23 mouse cellular contexts compared by ENCODE assay signal in the genomic region with DNA sequence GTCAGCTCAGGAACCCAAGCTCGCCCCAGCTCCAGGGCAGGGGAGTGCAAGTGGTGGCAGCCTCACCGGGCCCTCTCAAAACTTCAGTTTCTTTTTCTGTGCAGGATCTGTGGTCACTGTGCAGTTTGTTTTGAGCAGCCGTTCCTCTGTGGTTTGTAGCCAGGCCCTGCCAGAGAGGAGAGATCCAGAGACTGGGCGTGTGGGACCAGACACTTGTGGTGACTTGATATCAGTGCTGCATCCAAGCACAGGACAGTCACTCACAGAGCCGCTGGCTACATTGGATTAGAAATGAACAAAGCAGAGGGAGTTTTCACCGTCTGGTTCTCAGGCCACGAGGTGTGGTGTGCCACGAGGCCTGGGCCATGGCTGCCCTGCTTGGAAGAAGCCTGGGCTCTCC. TPM values are rescaled to one million over a fixed set of nuclear protein-coding genes. Genes with fewer than 3 reads are reported as not detected.
DNase-seq lines count a peak whose midpoint lies in the region; ATAC-seq and TF ChIP-seq lines count a peak whose summit lies in the region.
"Had no signal": no experiment of that assay in that cellular context is flagged by ENCODE, and none has a peak within 500 bp of the region (broad histone marks: within the 10 kb centered on the region; RNA-seq: fewer than 3 reads in every experiment).

No protein-coding gene starts in this region.

- ATAC-seq in megakaryocyte, adult 5-6 weeks (ENCODE audit: poor library complexity, severe bottlenecking), result no peak
- peak; percentile 92 for ATAC-seq in common myeloid progenitor, adult 5-6 weeks (replicated peaks; ENCODE audit: low read depth, poor library complexity, severe bottlenecking)
- ATAC-seq in hematopoietic stem cell, adult 5-6 weeks (replicated peaks in 1 of 2; ENCODE audit: insufficient read depth in 1 of 2, low FRiP score in 2 of 2, low TSS enrichment in 1 of 2, low read depth in 1 of 2, poor library complexity in 2 of 2, severe bottlenecking in 2 of 2), result peak; percentile 42 to 54
- no peak for ATAC-seq in intestine, postnatal 0 days
- ATAC-seq: CD4-positive, CD25-positive, alpha-beta regulatory T cell, adult 4 months; forebrain, embryonic 15.5 days; intestine, embryonic 15.5 days had no signal

- H3K9ac ChIP-seq in intestine, postnatal 0 days (ENCODE audit: low read depth, low read length), result no peak overlapping the region
- H3K9ac ChIP-seq: embryonic facial prominence, embryonic 15.5 days; forebrain, embryonic 15.5 days; heart, embryonic 12.5 days; hindbrain, embryonic 12.5 days; intestine, embryonic 15.5 days had no signal

- DNase-seq in 416B (ENCODE audit: low read depth), result peak; percentile 62
- no peak for DNase-seq in heart, postnatal 10 days
- DNase-seq: adrenal gland, postnatal 10 days; B cell, adult 2 months; cerebellum, adult 11 months; cerebellum, adult 8-10 months; cerebellum, postnatal 14 days; gastrocnemius, postnatal 14 days; heart, adult 2 months; heart, postnatal 36 days had no signal

- H3K9me3 ChIP-seq in megakaryocyte, embryonic 14.5 days, result no peaks in the 10 kb centered on the region
- H3K9me3 ChIP-seq in intestine, postnatal 0 days (ENCODE audit: control insufficient read depth), result no peaks in the 10 kb centered on the region
- H3K9me3 ChIP-seq: embryonic facial prominence, embryonic 15.5 days; forebrain, embryonic 15.5 days; G1E; heart, embryonic 12.5 days; hindbrain, embryonic 12.5 days; intestine, embryonic 15.5 days had no signal

- intact Hi-C loops in heart, postnatal 10 days (cut with DNase I), result no loop called here

- 78% methylated on average over 8 of the region's 8 CpGs for WGBS in intestine, postnatal 0 days

- peaks cover 65% of the 10 kb centered on the region for H3K4me1 ChIP-seq in megakaryocyte, embryonic 14.5 days
- H3K4me1 ChIP-seq in intestine, postnatal 0 days (replicated peaks; ENCODE audit: control insufficient read depth, insufficient read depth, low read length), result no peaks in the 10 kb centered on the region
- H3K4me1 ChIP-seq: embryonic facial prominence, embryonic 15.5 days; forebrain, embryonic 15.5 days; hindbrain, embryonic 12.5 days; intestine, embryonic 15.5 days had no signal

- H3K36me3 ChIP-seq in megakaryocyte, embryonic 14.5 days (replicated peaks; ENCODE audit: low read length), result peaks cover 86% of the 10 kb centered on the region
- H3K36me3 ChIP-seq in intestine, postnatal 0 days (ENCODE audit: control insufficient read depth, insufficient read depth), result peaks cover 32% of the 10 kb centered on the region; the same call in 1 of the 2 replicates

- no peak for TF ChIP-seq CTCF in intestine, postnatal 0 days (IDR thresholded peaks at IDR 0.05; ENCODE audit: low read depth)

- H3K27me3 ChIP-seq in megakaryocyte, embryonic 14.5 days (replicated peaks), result no peaks in the 10 kb centered on the region
- H3K27me3 ChIP-seq in intestine, postnatal 0 days (replicated peaks; ENCODE audit: control insufficient read depth, insufficient read depth, low read length), result no peaks in the 10 kb centered on the region
- H3K27me3 ChIP-seq: embryonic facial prominence, embryonic 15.5 days; forebrain, embryonic 15.5 days; heart, embryonic 12.5 days; hindbrain, embryonic 12.5 days; intestine, embryonic 15.5 days had no signal

- H3K4me3 ChIP-seq in megakaryocyte, embryonic 14.5 days (replicated peaks), result peak overlapping the region; percentile 7
- H3K4me3 ChIP-seq in intestine, postnatal 0 days (ENCODE audit: low read depth, low read length), result no peak overlapping the region
- H3K4me3 ChIP-seq: embryonic facial prominence, embryonic 15.5 days; erythroblast, embryonic 14.5 days; forebrain, embryonic 15.5 days; heart, adult 2 months; heart, embryonic 12.5 days; hindbrain, embryonic 12.5 days; intestine, embryonic 15.5 days had no signal

- H3K27ac ChIP-seq in intestine, postnatal 0 days (ENCODE audit: low read depth, low read length), result no peak overlapping the region
- H3K27ac ChIP-seq: embryonic facial prominence, embryonic 15.5 days; forebrain, embryonic 15.5 days; heart, adult 2 months; hindbrain, embryonic 12.5 days; intestine, embryonic 15.5 days had no signal

- no peak overlapping the region for H3K4me2 ChIP-seq in intestine, postnatal 0 days (replicated peaks; ENCODE audit: low read depth)
- H3K4me2 ChIP-seq: embryonic facial prominence, embryonic 15.5 days; forebrain, embryonic 15.5 days; heart, embryonic 12.5 days; hindbrain, embryonic 12.5 days; intestine, embryonic 15.5 days had no signal

RNA-seq across cellular contexts. Expression of a gene that starts 32.5 kb away (rescaled TPM):
- polyA plus RNA-seq in megakaryocyte, embryonic 14.5 days (2012; ENCODE audit: insufficient read depth, low replicate concordance), result 9.1 and 21.7 TPM in 2 replicates
- total RNA-seq in megakaryocyte, adult 5-6 weeks (2015), result 88.2 and 94.6 TPM in 2 replicates
- total RNA-seq in megakaryocyte, adult 5-6 weeks (2017), result 90.2 and 100 TPM in 2 replicates
- total RNA-seq in common myeloid progenitor, adult 5-6 weeks (2017), result 202 and 227 TPM in 2 replicates
- 172 and 186 TPM in 2 replicates for total RNA-seq in hematopoietic stem cell, adult 5-6 weeks (2017)
- polyA plus RNA-seq in intestine, postnatal 0 days (2015; fragmentation: Nextera tagmentation; extraction: Ambion mirVana), result 84.4 and 85.6 TPM in 2 replicates
- total RNA-seq in heart, postnatal 10 days (2021), result 10 to 100 TPM; 71.3 to 71.9 TPM

RNA-seq across cellular contexts. Expression of a gene that starts 32.9 kb away (rescaled TPM):
- 42.2 and 46.8 TPM in 2 replicates for polyA plus RNA-seq in megakaryocyte, embryonic 14.5 days (2012; ENCODE audit: insufficient read depth, low replicate concordance)
- 9.9 and 13.1 TPM in 2 replicates for total RNA-seq in megakaryocyte, adult 5-6 weeks (2015)
- total RNA-seq in megakaryocyte, adult 5-6 weeks (2017), result 7.7 and 11.3 TPM in 2 replicates
- 17.2 and 20.0 TPM in 2 replicates for total RNA-seq in common myeloid progenitor, adult 5-6 weeks (2017)
- total RNA-seq in hematopoietic stem cell, adult 5-6 weeks (2017), result 11.1 and 16.7 TPM in 2 replicates
- 19.8 and 21.0 TPM in 2 replicates for polyA plus RNA-seq in intestine, postnatal 0 days (2015; fragmentation: Nextera tagmentation; extraction: Ambion mirVana)
- 10 to 100 TPM; 27.3 to 27.4 TPM for total RNA-seq in heart, postnatal 10 days (2021)

Comparison
In these comparisons a context has a peak if more than half of its experiments do, and no peak if none do; other contexts are left out.
1. ATAC-seq: peak in common myeloid progenitor, adult 5-6 weeks (single experiment) and hematopoietic stem cell, adult 5-6 weeks (2 of 2); none in megakaryocyte, adult 5-6 weeks (single experiment) and intestine, postnatal 0 days (single experiment).